Mouse (Mus musculus): ENCODE data around the gene Sult1a1.

DNA sequence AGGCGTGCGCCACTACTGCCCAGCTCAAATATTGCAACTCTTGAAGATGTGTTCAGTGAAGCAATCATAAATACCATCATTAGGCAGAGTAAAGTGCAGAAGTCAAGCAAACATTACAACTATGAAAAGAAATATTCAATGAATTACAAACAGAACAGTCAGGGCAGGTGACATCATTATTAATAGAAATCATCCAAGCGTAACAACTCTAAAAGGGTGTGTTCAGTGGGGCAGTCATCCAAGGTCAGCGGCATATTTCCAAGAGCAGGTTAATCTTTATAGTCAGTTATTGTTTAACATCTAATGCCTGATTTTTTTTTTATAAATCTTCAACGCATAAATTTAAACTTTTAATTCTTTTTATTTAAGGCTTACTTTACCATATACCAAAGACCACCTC, 5.0 kb upstream of the Sult1a1 start:
- no peak for TF ChIP-seq CTCF (IDR thresholded peaks at IDR 0.05; ENCODE audit: low read depth)
- TF ChIP-seq EP300 (IDR thresholded peaks at IDR 0.05; ENCODE audit: low read depth), result no peak

Measured in liver, embryonic 14.5 days (tissue).